Mouse (Mus musculus) heart, embryonic 13.5 days (tissue): ENCODE measurements around the gene Acsf3. TPM values are rescaled to one million over a fixed set of nuclear protein-coding genes. Genes with fewer than 3 reads are reported as not detected.

ENCODE experiments used
- ATAC-seq: fragments of 200-750 bp; cut with Nextera tagmentation; 2 replicates; pipeline ENCODE4 v1.8.0; 2017; ENCODE audit warnings: moderate TSS enrichment; ENCODE audit not compliant: insufficient number of reproducible peaks, low FRiP score, low TSS enrichment; ENCODE audit errors: extremely low read depth
- H3K27ac ChIP-seq: fragments of 300-500 bp; sonication (generic); replicated peaks from 2 replicates; pipeline ENCODE4 v1.5.1; 2015; ENCODE audit warnings: moderate library complexity, mild to moderate bottlenecking, inconsistent platforms
- H3K27me3 ChIP-seq: fragments of 300-500 bp; sonication (generic); replicated peaks from 2 replicates; pipeline ENCODE4 v1.6.1; 2015; ENCODE audit warnings: mild to moderate bottlenecking, inconsistent platforms
- H3K36me3 ChIP-seq: fragments of 300-500 bp; sonication (generic); 2 replicates; pipeline ENCODE4 v1.6.1; 2015; ENCODE audit warnings: mild to moderate bottlenecking, inconsistent platforms
- H3K4me1 ChIP-seq: fragments of 300-500 bp; sonication (generic); 2 replicates; pipeline ENCODE4 v1.6.1; 2015; ENCODE audit warnings: inconsistent platforms
- H3K4me2 ChIP-seq: fragments of 300-500 bp; sonication (generic); 2 replicates; pipeline ENCODE4 v1.6.1; 2015; ENCODE audit warnings: inconsistent platforms, mild to moderate bottlenecking, moderate library complexity
- H3K4me3 ChIP-seq: fragments of 300-500 bp; sonication (generic); 2 replicates; pipeline ENCODE4 v1.5.1; 2015; ENCODE audit warnings: moderate library complexity, mild to moderate bottlenecking, inconsistent platforms
- H3K9ac ChIP-seq: fragments of 300-500 bp; sonication (generic); 2 replicates; pipeline ENCODE4 v1.6.1; 2015; ENCODE audit warnings: inconsistent platforms, mild to moderate bottlenecking, moderate library complexity
- H3K9me3 ChIP-seq: fragments of 300-500 bp; sonication (generic); 2 replicates; pipeline ENCODE4 v1.6.1; 2016; ENCODE audit warnings: inconsistent platforms
- WGBS: fragments of 180-500 bp; shearing (Covaris S2); methylation state at CpG from one replicate; pipeline ENCODE4 v1.1.7; 2015; ENCODE audit warnings: mixed read lengths; 5-methylcytosine and 5-hydroxymethylcytosine counted together
- polyA plus RNA-seq: library from polyadenylated mRNA; unstranded; fragments of >200 nt; fragmentation: Nextera tagmentation; extraction: Ambion mirVana; gene quantifications from 2 replicates; pipeline ENCODE4 v1.2.1, GENCODE M21; 2015

Acsf3 gene
- polyA plus RNA-seq, 1 experiment from 2014 or later = 15.4 TPM

DNA sequence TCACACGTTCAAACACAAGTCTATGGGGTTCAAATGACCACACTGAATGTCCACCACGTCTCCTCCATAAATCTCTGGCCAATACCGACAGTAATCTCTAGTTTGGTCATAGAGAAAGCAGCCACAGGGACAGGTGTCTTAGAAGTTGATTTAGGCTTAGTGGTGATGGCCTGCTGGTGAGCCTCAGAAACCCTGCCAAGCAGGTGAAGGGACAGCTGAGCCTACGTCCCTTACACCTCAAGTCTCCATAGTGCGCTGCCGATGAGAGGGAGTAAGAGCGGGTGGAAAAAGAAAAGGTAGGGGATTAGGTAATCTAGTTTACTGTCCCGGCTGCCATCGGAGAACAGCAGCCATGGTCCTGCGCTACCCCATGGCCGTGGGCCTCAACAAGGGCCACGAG, 60.9 kb downstream of the Acsf3 start:
- no peaks in the 10 kb centered on the region for H3K36me3 ChIP-seq
- H3K4me2 ChIP-seq = no peak overlapping the region
- no peaks in the 10 kb centered on the region for H3K9me3 ChIP-seq
- ATAC-seq = no peak
- WGBS = 83% methylated on average over 12 of the region's 12 CpGs
- no peak overlapping the region for H3K27ac ChIP-seq
- H3K4me1 ChIP-seq = 0 out of 2 replicates have a peak, but pooled peaks cover 2% of the 10 kb centered on the region
- H3K9ac ChIP-seq = no peak overlapping the region
- H3K27me3 ChIP-seq = peaks cover 35% of the 10 kb centered on the region
- H3K4me3 ChIP-seq = no peak overlapping the region

DNA sequence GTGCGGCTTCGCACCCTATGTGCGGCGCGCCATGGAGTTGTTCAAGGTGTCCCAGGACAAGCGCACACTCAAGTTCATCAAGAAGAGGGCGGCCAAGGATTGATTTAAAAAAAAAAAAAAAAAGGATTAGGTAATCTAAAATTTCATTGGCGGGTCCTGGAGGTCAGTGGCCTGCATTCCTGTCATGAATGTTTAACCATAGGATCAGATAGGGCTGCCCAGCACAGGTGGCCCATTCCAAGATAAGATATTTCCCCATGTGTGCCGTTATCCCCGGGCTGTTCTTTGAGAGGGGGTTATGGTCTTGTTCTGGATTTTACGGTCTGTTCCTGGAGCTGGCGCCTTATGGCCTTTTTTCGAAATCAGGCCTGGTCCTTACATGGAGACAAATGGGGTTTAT, 61.4 kb downstream of the Acsf3 start:
- peaks cover 32% of the 10 kb centered on the region for H3K27me3 ChIP-seq
- no peak overlapping the region for H3K4me2 ChIP-seq
- H3K27ac ChIP-seq = no peak overlapping the region
- no peak overlapping the region for H3K4me3 ChIP-seq
- H3K36me3 ChIP-seq = no peaks in the 10 kb centered on the region
- no peak for ATAC-seq
- WGBS = 80% methylated on average over 13 of the region's 13 CpGs
- H3K4me1 ChIP-seq = 0 out of 2 replicates have a peak, but pooled peaks cover 3% of the 10 kb centered on the region
- H3K9ac ChIP-seq = no peak overlapping the region
- H3K9me3 ChIP-seq = no peaks in the 10 kb centered on the region

GRCm38 (mm10) chr8:122844161-122844560, 68.9 kb downstream of the Acsf3 start:
- no peak overlapping the region for H3K27ac ChIP-seq
- H3K9ac ChIP-seq = no peak overlapping the region
- 61% methylated on average over 3 of the region's 3 CpGs for WGBS
- no peaks in the 10 kb centered on the region for H3K36me3 ChIP-seq
- H3K4me2 ChIP-seq = no peak overlapping the region
- no peak for ATAC-seq
- H3K4me3 ChIP-seq = no peak overlapping the region
- peaks cover 28% of the 10 kb centered on the region for H3K4me1 ChIP-seq
- H3K27me3 ChIP-seq = peaks cover 53% of the 10 kb centered on the region
- no peaks in the 10 kb centered on the region for H3K9me3 ChIP-seq

DNA sequence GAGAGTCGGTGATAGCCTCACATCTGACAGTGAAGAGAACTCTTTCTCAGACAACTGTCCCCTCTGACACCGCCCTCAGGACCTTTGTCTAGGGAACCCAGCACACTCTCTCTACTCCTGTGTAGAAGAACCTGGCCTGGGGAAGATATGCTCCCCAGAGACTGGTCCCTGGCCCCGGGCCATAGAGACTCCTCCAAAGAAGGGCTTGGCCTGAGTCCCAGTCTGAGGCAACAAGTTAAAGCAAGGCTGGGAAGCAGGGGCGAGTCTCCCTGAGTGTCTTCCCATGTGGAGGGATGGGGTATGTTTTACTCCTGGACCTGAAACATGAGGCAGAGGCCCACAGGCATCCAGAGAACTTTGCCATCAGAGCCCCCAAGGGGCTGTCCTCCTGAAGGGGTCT, 70.4 kb downstream of the Acsf3 start:
- ATAC-seq = no peak
- WGBS = 63% methylated on average over 4 of the region's 4 CpGs
- H3K4me3 ChIP-seq = no peak overlapping the region

GRCm38 (mm10) chr8:122847829-122848561, 72.7 kb downstream of the Acsf3 start, which contains the start of gene Cdh15:
TSS of gene Cdh15 (plus strand) at chr8:122847966.
- H3K9me3 ChIP-seq = no peaks in the 10 kb centered on the region
- peak within 1 kb of the TSS; percentile 29; the same call in 1 of the 2 replicates for H3K9ac ChIP-seq
- no peak within 1 kb of the TSS for H3K27ac ChIP-seq
- H3K4me3 ChIP-seq = peak within 1 kb of the TSS; percentile 10; the same call in 1 of the 2 replicates
- peak within 1 kb of the TSS; percentile 52 for H3K4me2 ChIP-seq
- peak; percentile 72; the same call in 1 of the 2 replicates for ATAC-seq
- H3K4me1 ChIP-seq = peaks cover 25% of the 10 kb centered on the region
- no peaks in the 10 kb centered on the region for H3K36me3 ChIP-seq
- 17% methylated on average over 17 of the region's 18 CpGs for WGBS
- H3K27me3 ChIP-seq = peaks cover 72% of the 10 kb centered on the region

More for the DNA sequence above, 70.4 kb downstream of the Acsf3 start:
- peaks cover 59% of the 10 kb centered on the region for H3K27me3 ChIP-seq
- no peak overlapping the region for H3K9ac ChIP-seq
- no peaks in the 10 kb centered on the region for H3K36me3 ChIP-seq
- H3K9me3 ChIP-seq = no peaks in the 10 kb centered on the region
- H3K4me2 ChIP-seq = no peak overlapping the region
- peaks cover 28% of the 10 kb centered on the region for H3K4me1 ChIP-seq
- H3K27ac ChIP-seq = no peak overlapping the region

- 73% methylated on average over 11 of the region's 11 CpGs for WGBS
- Histone ChIP-seq H3K4me3 (no peak overlapping the region), H3K36me3 (no peaks in the 10 kb centered on the region), H3K27ac (no peak overlapping the region), H3K9ac (no peak overlapping the region), H3K4me1 (peaks cover 32% of the 10 kb centered on the region), H3K4me2 (no peak overlapping the region), H3K27me3 (peaks cover 72% of the 10 kb centered on the region), H3K9me3 (no peaks in the 10 kb centered on the region)
- no peak for ATAC-seq
These were observed 74.0 kb downstream of the Acsf3 start for GRCm38 (mm10) chr8:122849152-122849910.

DNA sequence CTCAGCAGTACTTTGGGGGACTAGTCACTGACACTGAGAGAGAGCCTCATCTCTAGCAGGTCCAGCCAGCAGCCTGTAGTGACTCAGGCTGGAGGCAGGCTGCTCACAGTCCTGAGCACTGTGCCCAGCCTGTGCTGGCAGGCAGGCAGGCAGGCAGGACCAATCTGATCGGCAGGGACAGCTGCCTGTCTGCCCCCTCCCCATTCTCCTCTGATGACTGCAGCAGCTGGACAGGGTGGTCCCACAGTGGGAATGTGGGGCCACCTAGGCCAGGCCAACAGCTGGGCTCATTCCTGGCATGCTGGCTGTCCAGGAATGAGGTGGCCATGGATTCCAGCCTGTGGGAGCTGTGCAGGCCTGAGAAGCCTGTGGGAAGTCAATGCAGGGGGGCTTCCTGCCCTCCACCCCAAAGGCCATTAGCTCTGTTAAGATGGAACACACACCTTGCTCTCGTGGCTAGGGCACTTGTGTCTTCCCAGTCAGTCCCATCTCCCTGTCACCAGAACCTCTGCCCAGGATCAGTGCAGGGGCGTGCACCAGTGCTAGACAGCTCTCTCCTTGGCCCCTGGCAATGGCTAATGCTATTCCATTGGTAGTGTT, 75.5 kb downstream of the Acsf3 start:
- no peak overlapping the region for H3K4me3 ChIP-seq
- peaks cover 78% of the 10 kb centered on the region for H3K27me3 ChIP-seq
- peaks cover 27% of the 10 kb centered on the region for H3K4me1 ChIP-seq
- no peaks in the 10 kb centered on the region for H3K9me3 ChIP-seq
- H3K36me3 ChIP-seq = no peaks in the 10 kb centered on the region
- no peak overlapping the region for H3K9ac ChIP-seq
- H3K4me2 ChIP-seq = no peak overlapping the region
- whole genome bisulfite sequencing = 68% methylated on average over 3 of the region's 3 CpGs
- no peak overlapping the region for H3K27ac ChIP-seq
- no peak for ATAC-seq

DNA sequence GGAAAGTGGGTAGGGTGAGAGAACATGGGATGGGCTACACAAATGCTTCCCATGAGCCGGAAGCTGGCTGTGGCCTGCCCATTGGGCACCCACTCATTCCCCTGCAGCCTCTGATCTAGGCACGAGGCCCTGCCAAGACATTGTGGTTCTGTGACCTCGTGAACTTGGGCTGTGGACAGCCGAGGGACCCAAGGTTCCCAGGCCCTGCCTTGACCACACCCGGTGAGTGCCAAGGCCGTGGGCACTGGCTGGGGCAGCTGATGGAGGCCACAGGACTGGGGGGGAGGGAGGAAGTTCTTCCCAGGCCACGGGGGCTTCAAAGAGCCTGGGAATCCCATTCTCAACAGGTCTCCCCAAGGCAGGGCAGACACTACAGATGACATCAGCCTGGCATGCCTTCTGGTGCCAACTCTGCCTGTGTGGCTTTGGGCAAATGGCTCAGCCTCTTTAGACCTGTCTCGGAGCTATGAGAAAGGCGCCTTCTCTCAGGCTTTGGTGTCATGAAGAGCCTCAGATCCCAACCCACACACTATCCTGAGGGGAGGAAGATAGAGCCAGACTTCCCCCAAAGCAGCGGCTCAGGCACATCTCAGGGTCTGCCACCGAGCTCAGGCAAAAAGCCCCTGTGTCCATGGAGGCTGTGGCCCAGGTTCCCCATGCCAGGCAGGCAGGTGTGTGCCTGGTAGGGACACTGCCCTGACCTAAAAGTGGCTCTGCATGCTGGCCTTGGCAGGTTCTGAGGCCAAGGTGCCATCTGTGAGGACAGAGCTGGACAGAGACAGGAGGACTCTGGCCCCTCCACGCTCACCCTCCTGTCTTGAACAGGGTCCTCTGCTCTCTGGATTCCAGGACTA, 76.6 kb downstream of the Acsf3 start:
- whole genome bisulfite sequencing = 78% methylated on average over 12 of the region's 12 CpGs
- no peaks in the 10 kb centered on the region for H3K36me3 ChIP-seq

DNA sequence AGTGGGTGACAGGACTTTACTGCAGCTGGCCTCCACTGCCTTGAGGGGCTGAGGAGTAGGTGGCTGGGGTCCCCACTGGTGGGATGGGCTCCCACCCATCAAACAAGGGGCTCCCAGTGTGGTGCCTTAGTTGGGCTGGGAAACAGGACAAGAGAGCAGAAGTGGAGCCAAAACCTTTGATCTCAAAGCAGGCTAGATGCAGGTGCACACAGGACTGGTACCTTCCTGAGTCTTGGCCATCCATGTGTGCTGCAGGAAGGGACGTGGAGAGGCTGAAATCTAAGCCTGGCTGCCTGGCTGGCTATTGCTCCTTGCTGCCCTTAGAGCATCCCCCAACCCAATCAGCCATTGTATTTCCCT, 77.2 kb downstream of the Acsf3 start:
- WGBS = 56% methylated on average over 1 of the region's 1 CpGs
- Histone ChIP-seq H3K4me2 (no peak overlapping the region), H3K4me1 (peaks cover 18% of the 10 kb centered on the region), H3K4me3 (no peak overlapping the region), H3K27ac (no peak overlapping the region), H3K36me3 (no peaks in the 10 kb centered on the region), H3K9me3 (no peaks in the 10 kb centered on the region), H3K9ac (no peak overlapping the region), H3K27me3 (peaks cover 73% of the 10 kb centered on the region)
- ATAC-seq = no peak

More for the DNA sequence above, 76.6 kb downstream of the Acsf3 start:
- H3K4me2 ChIP-seq = no peak overlapping the region
- peaks cover 20% of the 10 kb centered on the region for H3K4me1 ChIP-seq
- no peak overlapping the region for H3K4me3 ChIP-seq
- H3K9ac ChIP-seq = no peak overlapping the region
- H3K27me3 ChIP-seq = peaks cover 71% of the 10 kb centered on the region
- no peaks in the 10 kb centered on the region for H3K9me3 ChIP-seq
- ATAC-seq = no peak
- H3K27ac ChIP-seq = no peak overlapping the region

DNA sequence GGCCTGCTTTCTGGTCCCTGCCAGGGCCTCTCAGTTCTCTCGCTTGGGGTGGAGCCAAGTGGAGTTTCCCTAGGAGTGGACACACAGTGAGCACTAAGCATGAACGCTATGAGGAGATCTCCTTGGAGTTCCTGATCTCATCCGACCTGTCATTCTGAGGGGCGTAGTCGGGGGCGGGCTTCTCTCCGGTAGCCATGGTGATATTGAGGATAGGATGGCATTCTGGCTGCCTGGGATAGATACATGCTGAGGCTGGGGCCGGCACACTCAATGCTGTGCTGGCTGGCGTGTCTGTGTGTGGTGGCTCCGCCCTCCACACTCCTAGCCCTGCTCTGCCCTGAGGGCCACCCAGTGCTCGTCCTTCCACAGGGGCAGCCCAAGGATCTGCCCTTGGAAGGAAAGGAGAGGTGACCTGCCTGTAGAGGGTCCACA, 78.1 kb downstream of the Acsf3 start:
- Histone ChIP-seq H3K9ac (no peak overlapping the region), H3K36me3 (no peaks in the 10 kb centered on the region), H3K4me1 (peaks cover 10% of the 10 kb centered on the region), H3K4me2 (no peak overlapping the region), H3K9me3 (no peaks in the 10 kb centered on the region), H3K27me3 (peaks cover 73% of the 10 kb centered on the region), H3K4me3 (no peak overlapping the region), H3K27ac (no peak overlapping the region)
- WGBS = 28% methylated on average over 11 of the region's 11 CpGs
- no peak for ATAC-seq

GRCm38 (mm10) chr8:122854388-122854787, 79.1 kb downstream of the Acsf3 start:
- no peak for ATAC-seq
- no peaks in the 10 kb centered on the region for H3K36me3 ChIP-seq
- no peak overlapping the region for H3K9ac ChIP-seq
- 61% methylated on average over 7 of the region's 7 CpGs for WGBS
- H3K27me3 ChIP-seq = peaks cover 68% of the 10 kb centered on the region
- peaks cover 6% of the 10 kb centered on the region for H3K4me1 ChIP-seq
- no peak overlapping the region for H3K27ac ChIP-seq
- no peak overlapping the region for H3K4me2 ChIP-seq
- H3K9me3 ChIP-seq = no peaks in the 10 kb centered on the region
- H3K4me3 ChIP-seq = no peak overlapping the region
